Mouse (Mus musculus) fat pad, adult 2 months (tissue): ENCODE results near the gene Msi2.

Experiments
- DNase-seq: peaks from one replicate; pipeline ENCODE4 v3.0.0-alpha.2; 2011; ENCODE audit warnings: low read depth, low spot score; ENCODE audit errors: extremely low read depth

The Msi2 gene

DNA sequence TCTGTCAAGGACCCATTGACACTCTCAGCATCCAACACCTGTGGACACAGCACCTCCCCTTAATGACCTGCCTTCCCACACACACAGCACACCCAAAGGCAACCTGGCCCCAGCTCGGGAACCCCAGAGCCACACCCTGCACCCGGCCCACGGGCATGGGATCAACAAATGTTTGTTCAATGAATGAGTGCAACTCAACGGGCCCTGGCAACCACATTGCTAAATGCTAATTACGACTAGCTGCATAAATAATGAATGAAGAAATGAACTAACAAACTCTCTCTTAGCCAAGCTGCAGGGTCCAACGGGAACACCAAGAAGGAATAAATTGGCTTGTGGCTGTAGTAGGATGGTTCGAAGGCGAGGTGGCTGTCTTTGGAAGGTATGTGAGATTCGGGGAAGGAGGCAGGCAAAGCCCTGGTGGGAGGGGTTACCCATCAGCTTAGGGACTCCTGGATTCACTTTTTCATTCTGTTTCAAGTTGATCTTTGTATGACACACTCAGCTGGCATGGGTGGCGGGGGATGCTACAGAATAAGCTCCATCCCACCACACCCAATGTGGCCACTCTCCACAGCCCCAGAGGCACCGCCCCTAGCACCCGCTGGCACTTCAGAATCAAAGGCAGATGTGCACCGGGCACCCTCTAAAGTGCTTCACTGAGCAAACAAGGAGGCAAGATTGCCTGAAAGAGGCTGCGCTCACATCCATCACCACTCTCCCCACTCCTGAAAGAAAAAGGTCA lies 35.1 kb downstream of the Msi2 start:
- DNase-seq, result no peak

- DNase-seq, result no peak
Observed at GRCm38 (mm10) chr11:88677350-88677749, 41.0 kb downstream of the Msi2 start.

- no peak for DNase-seq
Observed at GRCm38 (mm10) chr11:88676597-88676996, 41.7 kb downstream of the Msi2 start.

DNA sequence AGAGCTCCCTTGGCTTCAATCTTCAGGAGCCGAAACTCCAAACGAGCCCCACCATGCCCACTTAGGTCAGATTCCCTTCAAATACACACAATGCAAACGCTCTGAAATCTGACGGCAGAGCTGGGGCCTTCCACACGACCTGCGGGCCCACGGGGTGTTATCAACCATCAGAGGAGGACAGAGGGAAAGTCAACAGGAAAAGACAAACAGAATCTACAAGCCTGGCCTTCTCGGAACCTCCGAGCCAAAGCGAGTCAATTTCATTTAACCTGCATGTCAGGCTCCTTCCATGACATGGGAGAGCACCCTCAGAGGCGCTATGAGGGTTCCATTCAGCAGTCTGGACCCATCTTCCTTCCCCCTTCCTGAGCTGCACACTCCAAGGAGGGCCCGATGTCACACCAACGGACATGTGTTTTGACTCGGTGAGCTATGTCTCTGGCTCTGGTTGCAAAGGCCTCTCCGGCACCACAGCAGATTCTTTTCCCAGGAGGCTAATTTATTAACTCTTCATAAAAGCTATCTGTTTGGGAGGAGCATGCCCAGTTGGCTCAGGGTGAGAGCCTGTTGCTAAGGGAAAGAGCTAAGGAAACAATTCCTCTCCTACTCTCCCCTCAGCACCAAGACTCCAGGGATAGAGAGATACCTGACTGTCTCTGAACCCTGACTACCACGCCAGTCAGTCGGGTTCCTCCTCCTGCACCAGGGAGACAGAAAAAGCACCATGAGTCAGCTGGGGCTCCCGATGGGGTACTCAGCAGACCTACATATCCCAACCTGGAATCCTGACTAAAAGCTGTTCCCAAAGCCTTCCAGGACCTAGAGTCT lies 42.6 kb downstream of the Msi2 start:
- DNase-seq, result no peak

- DNase-seq, result no peak
Observed at GRCm38 (mm10) chr11:88674075-88674474, 44.2 kb downstream of the Msi2 start.

GRCm38 (mm10) chr11:88670925-88671324 lies 47.4 kb downstream of the Msi2 start:
- DNase-seq, result no peak

GRCm38 (mm10) chr11:88669106-88669505 lies 49.2 kb downstream of the Msi2 start:
- DNase-seq, result no peak

GRCm38 (mm10) chr11:88668345-88668744 lies 50.0 kb downstream of the Msi2 start:
- no peak for DNase-seq

GRCm38 (mm10) chr11:88665799-88666198 lies 52.5 kb downstream of the Msi2 start:
- no peak for DNase-seq

DNA sequence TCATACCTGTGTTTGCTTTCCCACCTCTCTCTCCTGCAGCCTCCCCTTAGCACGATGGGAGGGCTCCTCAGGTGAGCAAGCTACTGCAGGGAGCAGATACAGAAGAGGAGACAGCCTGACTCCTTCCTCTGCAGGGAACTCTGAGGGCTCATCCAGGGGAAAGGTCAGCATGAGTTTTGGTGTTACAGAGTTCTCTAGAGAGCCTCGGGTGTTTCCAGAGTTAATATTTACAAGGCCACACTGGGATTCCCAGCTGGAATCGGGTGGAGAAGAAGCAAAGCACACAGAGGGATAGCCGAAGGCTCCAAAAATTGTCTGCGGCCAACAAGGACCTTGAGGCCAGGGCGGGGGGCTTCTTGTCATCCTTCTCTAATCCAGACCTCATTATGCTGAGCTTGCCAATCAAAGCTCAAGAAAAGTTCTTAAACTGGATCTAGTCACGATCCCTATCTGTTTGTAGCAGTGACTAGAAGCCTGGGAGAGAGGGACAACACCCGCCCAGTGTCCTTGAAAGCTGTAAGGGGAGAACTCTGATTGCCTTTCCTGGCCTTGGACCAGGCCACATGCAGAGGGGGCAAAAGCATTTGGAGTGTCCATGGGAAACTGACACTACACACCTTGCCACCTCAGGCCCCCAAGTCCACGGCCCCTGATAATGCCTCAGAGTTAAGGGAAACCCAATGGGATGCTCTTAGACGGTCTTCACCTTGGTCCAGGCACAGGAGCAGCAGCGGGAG lies 56.7 kb downstream of the Msi2 start:
- no peak for DNase-seq

DNA sequence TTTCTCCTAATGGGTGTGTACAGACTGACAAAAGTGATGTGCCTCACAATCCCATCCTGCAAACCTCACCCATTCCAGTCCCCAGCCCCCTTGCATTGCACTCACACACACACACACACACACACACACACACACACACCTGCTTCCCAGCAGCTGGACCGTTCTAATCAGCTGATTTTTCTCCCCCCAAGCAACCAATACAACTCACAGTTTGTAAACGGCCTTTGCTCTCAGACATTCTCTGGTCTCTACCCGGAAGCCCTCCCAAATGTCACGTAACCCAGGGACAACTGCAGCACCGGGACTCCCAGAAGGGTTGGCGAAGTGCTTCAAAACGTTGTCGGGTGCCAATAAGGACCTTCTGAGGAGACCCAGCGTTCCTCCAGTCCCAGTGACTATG lies 57.9 kb downstream of the Msi2 start:
- DNase-seq, result no peak

GRCm38 (mm10) chr11:88658926-88659325 lies 59.4 kb downstream of the Msi2 start:
- no peak for DNase-seq

- no peak for DNase-seq
Observed at GRCm38 (mm10) chr11:88655786-88656185, 62.5 kb downstream of the Msi2 start.

DNA sequence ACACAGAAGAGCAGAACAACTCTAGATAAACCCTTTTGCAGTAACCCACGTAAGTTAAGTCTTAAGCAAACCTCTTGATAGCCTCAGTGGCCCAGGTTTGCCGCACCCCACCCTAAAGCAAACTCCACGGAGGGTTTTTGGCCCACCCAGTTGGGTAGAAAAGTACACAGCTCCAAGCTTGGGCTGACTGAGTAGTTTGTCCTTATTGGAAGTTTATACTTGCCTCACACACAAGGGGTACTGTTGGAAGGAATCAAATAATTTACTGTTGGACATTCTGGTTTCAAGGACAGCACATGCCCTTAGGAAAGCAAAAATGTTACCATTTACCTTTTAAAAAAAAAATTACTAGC lies 63.1 kb downstream of the Msi2 start:
- no peak for DNase-seq

DNA sequence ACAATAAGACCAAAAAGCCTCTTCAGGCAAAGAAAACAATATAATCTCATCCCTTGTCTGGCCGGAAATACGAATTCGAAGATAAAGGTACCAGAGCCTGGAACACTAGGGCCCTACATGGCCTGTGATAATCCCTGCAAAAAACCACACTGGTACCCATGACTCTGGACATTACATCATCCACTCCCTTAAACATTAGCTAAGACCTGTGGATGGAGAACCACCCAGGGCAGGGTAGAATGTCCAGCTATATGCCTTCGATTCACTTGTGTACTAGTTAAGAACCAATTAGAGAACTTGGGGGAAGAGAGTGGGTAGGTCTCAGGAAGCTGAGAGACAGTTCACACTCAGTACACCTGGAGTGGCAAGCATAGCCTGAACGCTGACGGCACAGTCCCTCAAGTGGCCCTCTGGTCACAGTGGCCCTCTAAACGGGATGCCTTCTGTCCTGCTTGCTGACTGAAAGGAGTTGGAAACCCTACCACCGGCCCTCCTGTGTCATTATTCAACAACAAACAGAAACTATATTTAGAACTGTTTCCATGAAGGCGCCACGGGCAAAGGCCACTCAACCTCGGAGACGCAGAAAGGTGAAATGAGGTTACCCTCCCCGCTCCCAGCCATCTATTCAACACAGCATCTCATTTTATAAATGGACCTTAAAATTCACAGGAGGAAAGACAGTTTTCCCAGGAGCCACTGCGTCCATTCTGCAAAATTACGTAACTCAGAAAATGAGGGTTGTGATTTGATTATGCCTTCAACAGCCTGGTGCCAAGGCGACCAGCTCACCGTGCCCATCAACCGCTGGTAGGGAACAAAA lies 63.7 kb downstream of the Msi2 start:
- DNase-seq, result no peak

- no peak for DNase-seq
Observed at GRCm38 (mm10) chr11:88650275-88650674, 68.0 kb downstream of the Msi2 start.

- DNase-seq, result no peak
Observed at GRCm38 (mm10) chr11:88649009-88649408, 69.3 kb downstream of the Msi2 start.

DNA sequence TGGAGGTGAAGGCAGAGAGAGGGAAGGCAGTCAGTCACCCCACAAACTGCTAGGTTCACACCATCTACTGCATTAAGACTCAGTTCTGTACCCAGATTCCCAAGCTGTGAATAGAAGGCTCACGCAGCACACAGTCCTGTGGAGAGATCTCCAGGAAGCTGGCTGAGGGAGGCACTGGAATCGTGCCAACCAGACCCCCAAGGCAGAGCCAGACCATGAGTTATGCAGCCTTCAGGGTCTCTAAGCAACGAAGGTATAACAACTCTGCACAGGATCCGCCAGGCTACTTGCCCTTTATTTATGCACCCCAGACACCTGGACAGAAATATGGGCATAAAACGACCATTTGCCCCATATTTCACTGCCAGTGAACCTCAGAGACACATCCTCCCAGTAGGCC lies 69.9 kb downstream of the Msi2 start:
- no peak for DNase-seq

DNA sequence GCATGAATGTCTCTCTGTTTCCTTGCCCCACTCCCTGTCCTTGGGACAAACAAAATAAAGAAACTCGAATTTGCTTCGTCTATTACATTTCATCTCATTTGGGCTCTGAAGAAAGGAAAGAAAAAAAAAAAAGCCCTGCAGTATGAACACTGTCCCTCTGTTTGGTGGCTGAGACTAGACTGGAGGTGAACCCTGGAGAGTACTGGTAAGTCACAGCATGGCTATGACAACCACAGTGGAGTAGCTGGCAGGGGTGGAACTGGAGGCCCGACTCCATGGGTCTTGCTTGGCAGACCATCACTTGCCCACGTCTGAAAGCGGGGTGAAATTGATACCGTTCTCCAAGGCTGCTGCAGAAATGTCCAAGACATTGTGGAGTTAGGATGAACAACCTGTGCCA lies 71.8 kb downstream of the Msi2 start:
- no peak for DNase-seq

- DNase-seq, result no peak
Observed at GRCm38 (mm10) chr11:88645821-88646220, 72.5 kb downstream of the Msi2 start.

DNA sequence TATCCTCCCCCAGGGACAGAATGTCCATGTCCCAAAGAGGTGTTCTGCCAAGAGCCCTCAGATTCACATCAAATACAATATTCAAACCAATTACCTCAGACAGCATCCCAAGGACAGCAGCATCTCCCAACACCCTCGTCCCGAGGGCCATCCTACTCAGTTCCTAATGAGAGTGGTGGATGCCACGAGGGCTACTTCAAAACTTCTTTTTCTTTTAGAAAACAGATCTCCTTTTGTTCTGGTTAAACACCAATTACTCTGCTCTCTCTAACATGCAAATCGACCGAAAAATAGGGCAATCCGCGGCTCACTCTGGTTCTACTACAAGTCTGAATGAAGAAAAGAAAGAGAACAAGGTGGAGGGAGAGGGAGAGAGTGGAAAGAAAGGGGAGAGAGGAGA lies 73.6 kb downstream of the Msi2 start:
- DNase-seq, result no peak
